Mouse (Mus musculus): ENCODE results near the gene Sys1. TPM values are rescaled to one million over a fixed set of nuclear protein-coding genes. Genes with fewer than 3 reads are reported as not detected.

The Sys1 gene
- polyA plus RNA-seq, 1 experiment from 2014 or later = 83.1 TPM

DNA sequence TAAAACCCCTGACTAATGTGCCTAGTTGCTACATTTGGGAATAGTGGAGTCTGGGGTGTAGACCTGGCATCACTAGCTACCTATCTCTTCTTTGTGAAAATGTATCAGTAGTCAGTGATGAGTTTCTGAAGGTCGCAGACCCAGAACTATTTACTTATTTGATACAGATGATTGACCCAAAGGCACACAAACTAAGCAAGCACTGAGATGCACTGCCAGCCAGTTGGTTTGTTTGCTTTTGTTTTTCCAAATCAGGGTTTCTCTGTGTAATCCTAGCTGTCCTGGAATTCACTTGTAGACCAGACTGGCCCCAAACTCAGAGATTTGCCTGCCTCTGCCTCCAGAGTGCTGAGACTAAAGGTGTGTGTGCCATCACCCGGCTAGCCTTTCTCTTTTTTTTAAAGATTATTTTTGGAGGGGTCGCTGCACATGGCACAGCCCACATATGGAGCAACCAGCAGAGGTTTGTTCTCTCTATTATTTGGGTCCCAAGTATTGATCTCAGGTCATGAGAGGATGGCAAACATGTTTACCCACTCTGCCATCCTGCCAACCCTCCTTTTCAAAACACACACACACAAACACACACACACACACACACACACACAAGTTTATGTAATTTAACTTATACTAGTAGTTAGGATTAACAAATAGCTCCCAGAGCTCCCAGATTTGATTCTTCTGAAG lies 11.2 kb upstream of the Sys1 start:
- Histone ChIP-seq H3K4me3 (replicated peaks; ENCODE audit: low read depth, low read length) (no peak overlapping the region), H3K27ac (no peak overlapping the region), H3K9ac (ENCODE audit: low read depth, low read length) (no peak overlapping the region), H3K36me3 (ENCODE audit: insufficient read depth, low read length) (no peaks in the 10 kb centered on the region), H3K9me3 (replicated peaks; ENCODE audit: low read length) (no peaks in the 10 kb centered on the region), H3K4me1 (replicated peaks; ENCODE audit: insufficient read depth, low read length) (no peaks in the 10 kb centered on the region; the same call in 1 of the 2 replicates), H3K27me3 (ENCODE audit: insufficient read depth, low read length) (no peaks in the 10 kb centered on the region), H3K4me2 (ENCODE audit: low read length) (no peak overlapping the region)
- ATAC-seq (replicated peaks; ENCODE audit: low FRiP score, low read depth) = no peak
- WGBS = 83% methylated on average over 3 of the region's 3 CpGs
- DNase-seq (ENCODE audit: low spot score) = no peak
- TF ChIP-seq CTCF (IDR thresholded peaks at IDR 0.05; ENCODE audit: low read depth) = no peak

DNA sequence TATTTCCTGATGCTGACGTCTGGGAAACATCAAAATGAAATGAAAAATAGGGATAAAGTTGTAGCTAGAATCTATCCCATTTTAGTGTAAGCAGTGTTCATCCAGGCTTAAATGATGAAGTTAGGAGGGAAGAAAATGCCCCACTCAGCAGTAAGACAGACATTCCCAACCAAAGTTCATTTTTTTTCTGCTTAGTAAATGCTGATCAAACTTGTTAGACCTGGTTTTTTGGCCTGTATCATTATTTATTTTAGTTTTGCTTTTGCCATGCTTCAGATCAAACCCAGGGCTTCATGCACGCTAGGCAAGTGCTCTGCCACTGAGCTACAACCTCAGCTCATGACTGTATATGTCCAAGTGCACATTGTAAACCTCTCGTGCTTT lies 10.7 kb upstream of the Sys1 start:
- ATAC-seq (replicated peaks; ENCODE audit: low FRiP score, low read depth) = no peak
- Histone ChIP-seq H3K36me3 (ENCODE audit: insufficient read depth, low read length) (no peaks in the 10 kb centered on the region), H3K27me3 (ENCODE audit: insufficient read depth, low read length) (no peaks in the 10 kb centered on the region), H3K4me1 (replicated peaks; ENCODE audit: insufficient read depth, low read length) (no peaks in the 10 kb centered on the region; the same call in 1 of the 2 replicates), H3K27ac (no peak overlapping the region), H3K4me3 (replicated peaks; ENCODE audit: low read depth, low read length) (no peak overlapping the region), H3K4me2 (ENCODE audit: low read length) (no peak overlapping the region), H3K9ac (ENCODE audit: low read depth, low read length) (no peak overlapping the region), H3K9me3 (replicated peaks; ENCODE audit: low read length) (no peaks in the 10 kb centered on the region)
- WGBS = 73% methylated on average over 3 of the region's 3 CpGs
- TF ChIP-seq CTCF (IDR thresholded peaks at IDR 0.05; ENCODE audit: low read depth) = no peak
- DNase-seq (ENCODE audit: low spot score) = no peak

DNA sequence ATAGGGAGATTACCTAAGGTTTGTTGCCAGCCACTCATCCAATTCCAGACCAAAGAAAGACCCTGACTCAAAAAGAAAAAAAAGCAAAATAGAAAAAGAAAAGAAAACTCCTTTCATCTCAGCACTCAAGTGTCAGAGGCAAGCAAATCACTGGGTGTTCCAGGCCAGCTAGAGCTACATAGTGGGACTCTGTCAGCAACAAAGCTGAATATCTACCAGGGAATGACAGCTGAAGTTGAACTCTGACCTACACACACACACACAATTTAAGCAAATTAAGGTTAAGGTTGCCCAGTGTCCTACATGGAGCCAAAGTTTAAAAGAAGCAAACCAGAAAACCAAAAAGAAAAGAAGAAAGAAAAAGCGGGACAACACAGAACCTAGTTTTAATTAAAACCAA lies 8.6 kb upstream of the Sys1 start:
- Histone ChIP-seq H3K27me3 (ENCODE audit: insufficient read depth, low read length) (no peaks in the 10 kb centered on the region), H3K4me1 (replicated peaks; ENCODE audit: insufficient read depth, low read length) (no peaks in the 10 kb centered on the region), H3K4me3 (replicated peaks; ENCODE audit: low read depth, low read length) (no peak overlapping the region), H3K9me3 (replicated peaks; ENCODE audit: low read length) (no peaks in the 10 kb centered on the region), H3K36me3 (ENCODE audit: insufficient read depth, low read length) (no peaks in the 10 kb centered on the region), H3K4me2 (ENCODE audit: low read length) (no peak overlapping the region), H3K27ac (no peak overlapping the region), H3K9ac (ENCODE audit: low read depth, low read length) (no peak overlapping the region)
- 88% methylated on average over 1 of the region's 1 CpGs for WGBS
- TF ChIP-seq CTCF (IDR thresholded peaks at IDR 0.05; ENCODE audit: low read depth) = no peak
- DNase-seq (ENCODE audit: low spot score) = no peak
- no peak for ATAC-seq (replicated peaks; ENCODE audit: low FRiP score, low read depth)

DNA sequence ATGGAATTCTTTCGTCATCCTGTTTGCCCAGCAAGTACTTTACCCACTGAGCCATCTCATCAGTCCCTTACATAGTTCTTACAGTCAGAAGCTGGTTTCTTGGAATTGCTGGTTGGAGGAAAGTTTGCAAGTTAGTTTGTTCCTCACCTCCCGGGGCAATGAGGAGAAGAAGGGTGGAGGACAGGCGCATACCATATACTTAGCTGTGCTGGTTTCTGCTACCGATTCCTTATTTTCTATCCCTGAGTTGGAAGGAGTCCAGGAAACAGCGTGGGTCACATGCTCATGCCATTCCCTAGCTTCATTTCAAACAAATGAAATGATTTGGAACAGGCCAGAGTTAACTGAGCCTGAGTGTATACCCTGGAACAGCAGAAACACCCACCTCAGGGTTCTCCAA lies 7.8 kb upstream of the Sys1 start:
- no peak overlapping the region for H3K27ac ChIP-seq
- 59% methylated on average over 5 of the region's 5 CpGs for WGBS
- no peaks in the 10 kb centered on the region for H3K36me3 ChIP-seq (ENCODE audit: insufficient read depth, low read length)
- no peak overlapping the region for H3K4me2 ChIP-seq (ENCODE audit: low read length)
- no peak for TF ChIP-seq CTCF (IDR thresholded peaks at IDR 0.05; ENCODE audit: low read depth)
- H3K27me3 ChIP-seq (ENCODE audit: insufficient read depth, low read length) = no peaks in the 10 kb centered on the region
- no peak overlapping the region for H3K4me3 ChIP-seq (replicated peaks; ENCODE audit: low read depth, low read length)
- H3K9me3 ChIP-seq (replicated peaks; ENCODE audit: low read length) = no peaks in the 10 kb centered on the region
- no peaks in the 10 kb centered on the region for H3K4me1 ChIP-seq (replicated peaks; ENCODE audit: insufficient read depth, low read length)
- H3K9ac ChIP-seq (ENCODE audit: low read depth, low read length) = no peak overlapping the region
- ATAC-seq (replicated peaks; ENCODE audit: low FRiP score, low read depth) (no peak), DNase-seq (ENCODE audit: low spot score) (no peak)

DNA sequence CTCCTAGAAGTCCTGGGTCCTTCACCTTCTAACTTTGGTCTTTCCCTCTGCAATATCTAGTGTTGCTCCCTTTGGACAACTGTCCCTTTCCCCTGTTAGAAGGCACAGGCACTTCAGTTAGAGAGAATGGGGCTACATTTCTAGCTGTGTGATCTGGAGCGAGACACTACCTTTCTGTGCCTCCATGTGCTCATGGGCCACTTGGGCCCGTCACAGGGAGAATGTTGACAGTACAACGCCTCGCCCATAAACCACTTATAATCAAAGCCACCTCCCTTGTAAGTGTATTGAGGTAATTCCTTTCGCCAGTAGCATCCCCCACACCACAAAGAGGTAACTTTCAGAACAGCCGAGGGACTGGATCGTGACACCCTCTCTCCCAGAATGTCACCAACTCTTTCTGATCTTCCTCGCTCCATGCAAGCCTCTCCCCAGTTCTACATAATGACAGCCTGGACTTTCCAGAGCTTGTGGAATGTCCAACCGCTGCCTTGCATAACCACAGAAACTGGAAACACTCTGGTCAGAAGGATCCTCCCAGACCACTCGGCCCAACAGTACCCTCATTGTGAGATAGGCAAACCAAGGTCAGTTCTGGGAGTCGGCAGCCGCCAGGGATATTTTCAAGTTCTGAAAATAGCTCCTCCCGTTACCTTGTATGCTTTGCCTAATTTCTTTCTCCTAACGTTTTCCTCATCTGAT lies 7.3 kb upstream of the Sys1 start:
- H3K9ac ChIP-seq (ENCODE audit: low read depth, low read length) = no peak overlapping the region
- DNase-seq (ENCODE audit: low spot score) (no peak), ATAC-seq (replicated peaks; ENCODE audit: low FRiP score, low read depth) (no peak)
- H3K27ac ChIP-seq = no peak overlapping the region
- H3K27me3 ChIP-seq (ENCODE audit: insufficient read depth, low read length) = no peaks in the 10 kb centered on the region
- 75% methylated on average over 14 of the region's 14 CpGs for WGBS
- no peak for TF ChIP-seq CTCF (IDR thresholded peaks at IDR 0.05; ENCODE audit: low read depth)
- no peak overlapping the region for H3K4me3 ChIP-seq (replicated peaks; ENCODE audit: low read depth, low read length)
- H3K36me3 ChIP-seq (ENCODE audit: insufficient read depth, low read length) = no peaks in the 10 kb centered on the region
- H3K4me2 ChIP-seq (ENCODE audit: low read length) = no peak overlapping the region
- no peaks in the 10 kb centered on the region for H3K4me1 ChIP-seq (replicated peaks; ENCODE audit: insufficient read depth, low read length)
- H3K9me3 ChIP-seq (replicated peaks; ENCODE audit: low read length) = no peaks in the 10 kb centered on the region

- no peak for DNase-seq (ENCODE audit: low spot score)
- Histone ChIP-seq H3K4me2 (ENCODE audit: low read length) (no peak overlapping the region), H3K4me3 (replicated peaks; ENCODE audit: low read depth, low read length) (no peak overlapping the region), H3K27me3 (ENCODE audit: insufficient read depth, low read length) (no peaks in the 10 kb centered on the region), H3K4me1 (replicated peaks; ENCODE audit: insufficient read depth, low read length) (peaks cover 13% of the 10 kb centered on the region), H3K9me3 (replicated peaks; ENCODE audit: low read length) (no peaks in the 10 kb centered on the region), H3K9ac (ENCODE audit: low read depth, low read length) (no peak overlapping the region), H3K36me3 (ENCODE audit: insufficient read depth, low read length) (no peaks in the 10 kb centered on the region), H3K27ac (no peak overlapping the region)
- ATAC-seq (replicated peaks; ENCODE audit: low FRiP score, low read depth) = no peak
- peak; percentile 11; the same call in 1 of the 2 replicates for TF ChIP-seq CTCF (IDR thresholded peaks at IDR 0.05; ENCODE audit: low read depth)
- WGBS = 55% methylated on average over 12 of the region's 13 CpGs
These were observed 4.6 kb upstream of the Sys1 start for GRCm38 (mm10) chr2:164452000-164452676.
